Mouse (Mus musculus): ENCODE measurements around the gene Ripor3. TPM values are rescaled to one million over a fixed set of nuclear protein-coding genes. Genes with fewer than 3 reads are reported as not detected.
A peak's percentile ranks its signal among the peaks of the same experiment; 100 is the strongest.

The Ripor3 gene
- polyA plus RNA-seq, 2 experiments = 5.3 to 21.0 TPM

DNA sequence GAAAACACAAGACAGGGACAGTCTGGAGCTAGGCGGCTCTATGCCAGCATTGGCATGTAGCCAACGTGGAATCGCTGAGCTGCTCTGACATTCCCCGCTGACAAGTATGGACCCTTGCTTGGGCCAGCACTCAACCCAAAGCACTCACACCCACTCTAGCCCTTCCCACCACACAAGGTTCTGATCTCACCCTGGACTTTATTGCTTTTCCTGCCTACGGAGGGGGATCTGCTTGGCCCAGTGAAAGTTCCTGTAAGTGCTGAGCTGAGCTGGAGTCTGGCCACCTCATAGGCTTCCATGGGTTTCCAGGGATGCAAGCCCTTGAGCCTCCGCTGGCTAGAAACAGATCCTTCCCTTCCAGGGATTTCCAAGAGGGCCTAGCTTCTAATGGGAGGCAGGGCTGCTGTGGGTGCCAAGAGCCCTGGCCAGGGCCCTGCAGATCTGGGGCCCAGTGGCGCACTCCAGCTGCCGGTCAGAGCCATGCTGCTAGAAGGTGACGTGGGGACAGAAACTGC, 8.8 kb upstream of the Ripor3 start:
- H3K36me3 ChIP-seq (ENCODE audit: control insufficient read depth, insufficient read depth, low read length) = no peaks in the 10 kb centered on the region
- TF ChIP-seq POLR2A (IDR thresholded peaks at IDR 0.05; ENCODE audit: borderline replicate concordance, extremely low read depth, insufficient read depth, insufficient read length) = no peak
- no peak overlapping the region for H3K4me2 ChIP-seq (replicated peaks; ENCODE audit: low read depth, low read length, severe bottlenecking)
- no peaks in the 10 kb centered on the region for H3K9me3 ChIP-seq (ENCODE audit: control insufficient read depth, low read length)
- H3K9ac ChIP-seq (ENCODE audit: low read depth, low read length, severe bottlenecking) = no peak overlapping the region
- peaks cover 8% of the 10 kb centered on the region; the same call in 1 of the 2 replicates for H3K4me1 ChIP-seq (ENCODE audit: control insufficient read depth, insufficient read depth, low read length)
- peak; percentile 48 for ATAC-seq (ENCODE audit: low FRiP score, low read depth)
- H3K27me3 ChIP-seq (ENCODE audit: control insufficient read depth, insufficient read depth, low read length) = no peaks in the 10 kb centered on the region
- H3K4me3 ChIP-seq (replicated peaks; ENCODE audit: low read length) = no peak overlapping the region
- H3K27ac ChIP-seq (replicated peaks; ENCODE audit: low read depth, low read length) = peak overlapping the region; percentile 63
- WGBS = 67% methylated on average over 9 of the region's 9 CpGs
- DNase-seq (ENCODE audit: low spot score) = peak; percentile 54

DNA sequence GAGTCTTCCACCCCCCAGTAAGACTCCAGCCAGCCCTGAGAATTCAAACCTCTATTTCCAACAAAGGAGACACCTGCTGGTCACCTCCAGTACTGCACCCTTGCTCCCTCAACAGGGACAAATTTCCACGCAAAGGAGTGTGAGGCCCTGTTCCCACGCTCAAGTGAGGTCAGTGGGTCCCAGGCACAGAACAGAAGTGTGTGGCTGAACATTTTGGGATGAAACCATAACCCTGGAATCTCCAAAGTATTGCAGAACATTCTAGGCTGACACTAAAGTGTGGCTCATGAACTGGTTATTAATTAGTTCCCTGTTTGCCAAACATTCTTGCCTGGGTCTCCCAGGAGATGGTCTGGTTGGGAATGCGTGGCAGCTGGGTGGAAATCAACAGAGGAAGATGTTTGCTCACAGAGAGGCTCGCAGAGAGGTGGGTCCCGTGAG, 6.6 kb upstream of the Ripor3 start:
- WGBS = 35% methylated on average over 5 of the region's 5 CpGs
- DNase-seq (ENCODE audit: low spot score) (peak; percentile 32), ATAC-seq (ENCODE audit: low FRiP score, low read depth) (no peak)
- H3K9ac ChIP-seq (ENCODE audit: low read depth, low read length, severe bottlenecking) = no peak overlapping the region
- H3K4me2 ChIP-seq (replicated peaks; ENCODE audit: low read depth, low read length, severe bottlenecking) = no peak overlapping the region
- H3K4me1 ChIP-seq (ENCODE audit: control insufficient read depth, insufficient read depth, low read length) = peaks cover 8% of the 10 kb centered on the region; the same call in 1 of the 2 replicates
- H3K9me3 ChIP-seq (ENCODE audit: control insufficient read depth, low read length) = no peaks in the 10 kb centered on the region
- H3K27ac ChIP-seq (replicated peaks; ENCODE audit: low read depth, low read length) = no peak overlapping the region
- no peaks in the 10 kb centered on the region for H3K36me3 ChIP-seq (ENCODE audit: control insufficient read depth, insufficient read depth, low read length)
- no peak overlapping the region for H3K4me3 ChIP-seq (replicated peaks; ENCODE audit: low read length)
- H3K27me3 ChIP-seq (ENCODE audit: control insufficient read depth, insufficient read depth, low read length) = no peaks in the 10 kb centered on the region
- TF ChIP-seq POLR2A (IDR thresholded peaks at IDR 0.05; ENCODE audit: borderline replicate concordance, extremely low read depth, insufficient read depth, insufficient read length) = no peak

DNA sequence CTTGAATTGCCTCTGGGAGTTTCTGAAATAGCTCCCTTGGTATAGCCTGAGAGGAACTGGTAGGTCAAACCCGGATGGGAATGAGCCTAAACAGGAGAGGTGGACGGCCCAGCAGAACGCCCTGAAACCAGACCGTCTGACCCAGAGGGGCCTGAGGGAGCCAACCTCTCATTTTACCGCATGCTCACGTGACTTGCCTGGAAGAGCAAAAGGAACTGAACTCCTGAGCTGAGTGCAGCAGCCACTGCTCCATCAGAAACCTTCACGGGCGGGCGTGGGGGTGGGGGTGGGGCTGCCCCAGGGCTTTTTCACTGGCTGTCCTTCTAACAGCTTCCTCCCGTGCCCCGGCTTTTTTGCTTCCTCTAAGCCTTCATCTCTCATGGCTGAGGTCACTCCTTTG, 475 bp upstream of the Ripor3 start:
- Histone ChIP-seq H3K27ac (replicated peaks; ENCODE audit: low read depth, low read length) (peak overlapping the region; percentile 5; the same call in 1 of the 2 replicates), H3K4me3 (replicated peaks; ENCODE audit: low read length) (no peak overlapping the region), H3K36me3 (ENCODE audit: control insufficient read depth, insufficient read depth, low read length) (no peaks in the 10 kb centered on the region), H3K27me3 (ENCODE audit: control insufficient read depth, insufficient read depth, low read length) (no peaks in the 10 kb centered on the region), H3K9ac (ENCODE audit: low read depth, low read length, severe bottlenecking) (no peak overlapping the region), H3K4me1 (ENCODE audit: control insufficient read depth, insufficient read depth, low read length) (peaks cover 16% of the 10 kb centered on the region), H3K9me3 (ENCODE audit: control insufficient read depth, low read length) (no peaks in the 10 kb centered on the region), H3K4me2 (replicated peaks; ENCODE audit: low read depth, low read length, severe bottlenecking) (no peak overlapping the region)
- DNase-seq (ENCODE audit: low spot score) (no peak), ATAC-seq (ENCODE audit: low FRiP score, low read depth) (peak; percentile 36; the same call in 1 of the 2 replicates)
- WGBS = 12% methylated on average over 10 of the region's 11 CpGs
- no peak for TF ChIP-seq POLR2A (IDR thresholded peaks at IDR 0.05; ENCODE audit: borderline replicate concordance, extremely low read depth, insufficient read depth, insufficient read length)

DNA sequence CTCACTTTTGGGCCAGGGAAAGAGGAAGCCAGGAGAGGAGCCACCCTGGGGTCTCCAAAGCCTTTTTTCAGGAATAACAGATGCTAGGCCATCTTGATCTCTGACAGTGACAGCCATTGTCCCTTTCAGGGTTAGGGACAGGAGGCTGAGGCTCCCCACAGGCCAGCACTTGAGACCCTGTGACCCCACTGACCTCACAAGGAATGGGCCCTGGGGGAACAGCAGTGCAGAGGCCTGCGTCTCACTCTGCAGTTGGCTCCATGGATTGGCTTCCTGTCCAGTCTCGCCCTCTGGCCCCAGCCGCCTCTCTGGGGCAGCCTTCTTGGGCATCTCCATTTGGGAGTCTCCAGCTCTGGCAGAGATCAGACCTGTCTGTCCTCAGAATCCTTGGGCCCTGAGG, 2.3 kb downstream of the Ripor3 start:
- Histone ChIP-seq H3K27me3 (ENCODE audit: control insufficient read depth, insufficient read depth, low read length) (no peaks in the 10 kb centered on the region), H3K9ac (ENCODE audit: low read depth, low read length, severe bottlenecking) (no peak overlapping the region), H3K4me1 (ENCODE audit: control insufficient read depth, insufficient read depth, low read length) (peaks cover 16% of the 10 kb centered on the region), H3K9me3 (ENCODE audit: control insufficient read depth, low read length) (no peaks in the 10 kb centered on the region), H3K4me3 (replicated peaks; ENCODE audit: low read length) (no peak overlapping the region), H3K4me2 (replicated peaks; ENCODE audit: low read depth, low read length, severe bottlenecking) (no peak overlapping the region), H3K36me3 (ENCODE audit: control insufficient read depth, insufficient read depth, low read length) (no peaks in the 10 kb centered on the region), H3K27ac (replicated peaks; ENCODE audit: low read depth, low read length) (no peak overlapping the region)
- TF ChIP-seq POLR2A (IDR thresholded peaks at IDR 0.05; ENCODE audit: borderline replicate concordance, extremely low read depth, insufficient read depth, insufficient read length) = no peak
- 56% methylated on average over 3 of the region's 3 CpGs for WGBS
- DNase-seq (ENCODE audit: low spot score) (no peak), ATAC-seq (ENCODE audit: low FRiP score, low read depth) (no peak)

DNA sequence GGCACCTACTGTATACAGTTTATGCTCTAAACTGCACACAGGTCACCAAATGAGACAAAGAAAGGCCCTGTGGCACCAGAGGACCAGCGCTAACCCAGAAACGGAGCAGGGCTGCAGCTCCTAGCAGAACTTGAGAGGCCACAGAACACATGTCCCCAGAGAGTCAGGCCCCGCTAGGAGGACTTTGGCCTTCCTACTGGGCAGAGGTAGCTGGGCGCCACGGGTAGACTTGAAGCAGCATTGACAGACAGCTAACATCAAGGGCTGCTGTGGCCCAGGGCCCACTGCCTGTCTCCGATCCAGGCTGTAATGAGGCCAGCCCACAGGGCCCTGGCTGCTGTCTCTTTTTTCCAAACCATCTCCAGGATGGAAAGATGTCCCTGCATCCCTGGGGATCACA, 3.9 kb downstream of the Ripor3 start:
- Histone ChIP-seq H3K4me2 (replicated peaks; ENCODE audit: low read depth, low read length, severe bottlenecking) (no peak overlapping the region), H3K9me3 (ENCODE audit: control insufficient read depth, low read length) (no peaks in the 10 kb centered on the region), H3K9ac (ENCODE audit: low read depth, low read length, severe bottlenecking) (no peak overlapping the region), H3K27me3 (ENCODE audit: control insufficient read depth, insufficient read depth, low read length) (no peaks in the 10 kb centered on the region), H3K4me3 (replicated peaks; ENCODE audit: low read length) (no peak overlapping the region), H3K4me1 (ENCODE audit: control insufficient read depth, insufficient read depth, low read length) (peaks cover 16% of the 10 kb centered on the region), H3K27ac (replicated peaks; ENCODE audit: low read depth, low read length) (no peak overlapping the region), H3K36me3 (ENCODE audit: control insufficient read depth, insufficient read depth, low read length) (no peaks in the 10 kb centered on the region)
- no peak for TF ChIP-seq POLR2A (IDR thresholded peaks at IDR 0.05; ENCODE audit: borderline replicate concordance, extremely low read depth, insufficient read depth, insufficient read length)
- no peak for ATAC-seq (ENCODE audit: low FRiP score, low read depth)
- WGBS = 86% methylated on average over 6 of the region's 6 CpGs
- DNase-seq (ENCODE audit: low spot score) = no peak

All from limb, embryonic 14.5 days (tissue).